ENCODE assay signal across 8 mouse cellular contexts in genomic region chr11:35178144-35178817, GRCm38 (mm10). TPM values are rescaled to one million over a fixed set of nuclear protein-coding genes. Genes with fewer than 3 reads are reported as not detected.
DNase-seq lines count a peak whose midpoint lies in the region; ATAC-seq and TF ChIP-seq lines count a peak whose summit lies in the region.

No protein-coding gene starts in this region.

- in situ Hi-C loops in ES-E14 (cut with MboI; ENCODE audit: low sequenced_read_pairs in 2 of 2, unreplicated experiment in 2 of 2), result no loop called here

- ATAC-seq in hindbrain, embryonic 14.5 days (ENCODE audit: low FRiP score), result no peak
- no peak for ATAC-seq in limb, embryonic 14.5 days (ENCODE audit: low FRiP score, low read depth)

- WGBS in hindbrain, embryonic 10.5 days, result 51% methylated on average over 24 of the region's 24 CpGs
- WGBS in hindbrain, embryonic 14.5 days, result 60% methylated on average over 24 of the region's 24 CpGs
- 39% methylated on average over 24 of the region's 24 CpGs for WGBS in limb, embryonic 14.5 days

- intact Hi-C loops in gastrocnemius, postnatal 36 days (cut with DNase I), result no loop called here

- H3K4me3 ChIP-seq in hindbrain, embryonic 10.5 days, result no peak overlapping the region
- H3K4me3 ChIP-seq in hindbrain, embryonic 14.5 days (replicated peaks; ENCODE audit: low read length), result no peak overlapping the region
- peak overlapping the region; percentile 30 to 52; a peak in 3 of 4 replicates for H3K4me3 ChIP-seq in ES-E14 (ENCODE audit: insufficient read depth in 1 of 2, low read depth in 1 of 2, low read length in 2 of 2, poor library complexity in 1 of 2, severe bottlenecking in 1 of 2)
- H3K4me3 ChIP-seq in limb, embryonic 14.5 days (replicated peaks; ENCODE audit: low read length), result no peak overlapping the region

- DNase-seq in hindbrain, embryonic 10.5 days (ENCODE audit: low spot score), result peak; percentile 8
- DNase-seq in hindbrain, embryonic 14.5 days (ENCODE audit: low spot score), result no peak
- peak; percentile 13 for DNase-seq in ES-E14 (ENCODE audit: low read depth, low spot score)
- DNase-seq in frontal cortex, adult 2 months (ENCODE audit: extremely low spot score in 1 of 2, low spot score in 1 of 2), result peak; percentile 77 to 87
- DNase-seq in limb, embryonic 14.5 days (ENCODE audit: low spot score), result no peak
- DNase-seq in cerebellum, adult 9-11 months, result no peak
- no peak for DNase-seq in spleen, adult 12 weeks (ENCODE audit: low spot score)
- DNase-seq in gastrocnemius, postnatal 36 days, result no peak

- no peak for TF ChIP-seq POLR2A in limb, embryonic 14.5 days (IDR thresholded peaks at IDR 0.05; ENCODE audit: borderline replicate concordance, extremely low read depth, insufficient read depth, insufficient read length)

- 0 out of 2 replicates have a peak, but pooled peaks cover 6% of the 10 kb centered on the region for H3K4me1 ChIP-seq in hindbrain, embryonic 10.5 days (replicated peaks)
- H3K4me1 ChIP-seq in hindbrain, embryonic 14.5 days (replicated peaks; ENCODE audit: control insufficient read depth, insufficient read depth, low read length), result no peaks in the 10 kb centered on the region
- peaks cover 2 to 7% of the 10 kb centered on the region in 2 experiments; a peak in 1 of 4 replicates for H3K4me1 ChIP-seq in ES-E14 (ENCODE audit: control insufficient read depth in 2 of 2, insufficient read depth in 2 of 2, low read length in 2 of 2, poor library complexity in 1 of 2)
- peaks cover 22% of the 10 kb centered on the region for H3K4me1 ChIP-seq in limb, embryonic 14.5 days (ENCODE audit: control insufficient read depth, insufficient read depth, low read length)

- H3K9me3 ChIP-seq in hindbrain, embryonic 10.5 days, result no peaks in the 10 kb centered on the region
- H3K9me3 ChIP-seq in hindbrain, embryonic 14.5 days (ENCODE audit: control insufficient read depth, low read length), result no peaks in the 10 kb centered on the region
- H3K9me3 ChIP-seq in ES-E14 (ENCODE audit: control insufficient read depth, insufficient read depth, low read depth, low read length), result no peaks in the 10 kb centered on the region
- H3K9me3 ChIP-seq in limb, embryonic 14.5 days (ENCODE audit: control insufficient read depth, low read length), result no peaks in the 10 kb centered on the region

- H3K9ac ChIP-seq in hindbrain, embryonic 14.5 days, result no peak overlapping the region
- no peak overlapping the region for H3K9ac ChIP-seq in ES-E14 (ENCODE audit: insufficient read depth, low read depth, low read length, poor library complexity, severe bottlenecking)
- no peak overlapping the region for H3K9ac ChIP-seq in limb, embryonic 14.5 days (ENCODE audit: low read depth, low read length, severe bottlenecking)

- H3K27ac ChIP-seq in hindbrain, embryonic 10.5 days, result no peak overlapping the region
- no peak overlapping the region for H3K27ac ChIP-seq in hindbrain, embryonic 14.5 days
- H3K27ac ChIP-seq in ES-E14 (ENCODE audit: insufficient read depth, low read depth, low read length, poor library complexity, severe bottlenecking), result no peak overlapping the region
- H3K27ac ChIP-seq in limb, embryonic 14.5 days (replicated peaks; ENCODE audit: low read depth, low read length), result no peak overlapping the region

- no peaks in the 10 kb centered on the region for H3K27me3 ChIP-seq in hindbrain, embryonic 10.5 days (ENCODE audit: insufficient read depth, poor library complexity, severe bottlenecking)
- no peaks in the 10 kb centered on the region for H3K27me3 ChIP-seq in hindbrain, embryonic 14.5 days (ENCODE audit: control insufficient read depth, insufficient read depth, low read length)
- no peaks in the 10 kb centered on the region for H3K27me3 ChIP-seq in limb, embryonic 14.5 days (ENCODE audit: control insufficient read depth, insufficient read depth, low read length)

- H3K4me2 ChIP-seq in hindbrain, embryonic 14.5 days (replicated peaks), result no peak overlapping the region
- peak overlapping the region; percentile 20; the same call in 1 of the 2 replicates for H3K4me2 ChIP-seq in limb, embryonic 14.5 days (replicated peaks; ENCODE audit: low read depth, low read length, severe bottlenecking)

- H3K36me3 ChIP-seq in hindbrain, embryonic 10.5 days, result no peaks in the 10 kb centered on the region
- H3K36me3 ChIP-seq in hindbrain, embryonic 14.5 days (replicated peaks; ENCODE audit: control insufficient read depth, insufficient read depth), result no peaks in the 10 kb centered on the region
- H3K36me3 ChIP-seq in ES-E14 (ENCODE audit: control insufficient read depth, insufficient read depth, low read length, poor library complexity, severe bottlenecking), result no peaks in the 10 kb centered on the region
- 0 out of 2 replicates have a peak, but pooled peaks cover 4% of the 10 kb centered on the region for H3K36me3 ChIP-seq in limb, embryonic 14.5 days (ENCODE audit: control insufficient read depth, insufficient read depth, low read length)

TF ChIP-seq in ES-E14, 5 proteins besides CTCF, POLR2A, EP300 and RAD21:
- TF ChIP-seq ZNF384 (IDR thresholded peaks at IDR 0.05; ENCODE audit: low read depth, low read length) (no peak), MAFK (IDR thresholded peaks at IDR 0.05; ENCODE audit: insufficient read depth, low read depth, low read length) (no peak), HCFC1 (IDR thresholded peaks at IDR 0.05; ENCODE audit: borderline replicate concordance, insufficient read depth, low read length) (no peak), ZC3H11A (IDR thresholded peaks at IDR 0.05; ENCODE audit: borderline replicate concordance, low read depth, low read length) (no peak), CHD2 (IDR thresholded peaks at IDR 0.05; ENCODE audit: low read depth, low read length) (no peak)

RNA-seq across cellular contexts. Expression of gene Slit3, which starts 57.3 kb away (rescaled TPM):
- polyA plus RNA-seq in hindbrain, embryonic 10.5 days (2016; fragmentation: Nextera tagmentation; extraction: Ambion mirVana), result 38.0 and 54.1 TPM in 2 replicates
- 10.2 and 14.3 TPM in 2 replicates for polyA plus RNA-seq in hindbrain, embryonic 14.5 days (2014; fragmentation: Nextera tagmentation; extraction: Ambion mirVana)
- total RNA-seq in ES-E14 (2012; rRNA removed), result 3.7 and 6.1 TPM in 2 replicates
- polyA plus RNA-seq in frontal cortex, adult 2 months (2012; rRNA removed), result 10.8 and 11.3 TPM in 2 replicates
- 32.9 and 41.2 TPM in 2 replicates for polyA plus RNA-seq in limb, embryonic 14.5 days (2012; rRNA removed)
- polyA plus RNA-seq in limb, embryonic 14.5 days (2014; fragmentation: Nextera tagmentation; extraction: Ambion mirVana), result 33.0 and 36.8 TPM in 2 replicates
- total RNA-seq in gastrocnemius, postnatal 36 days (2021), result 1 to 10 TPM; 9.3 to 9.8 TPM

Comparison
In these comparisons a context has a peak if more than half of its experiments do, and no peak if none do; other contexts are left out.
1. DNase-seq: peak in hindbrain, embryonic 10.5 days (single experiment), ES-E14 (single experiment) and frontal cortex, adult 2 months (2 of 2); none in hindbrain, embryonic 14.5 days (single experiment), limb, embryonic 14.5 days (single experiment), cerebellum, adult 9-11 months (single experiment), spleen, adult 12 weeks (single experiment) and gastrocnemius, postnatal 36 days (0 of 2).
2. H3K4me3 ChIP-seq: peak in ES-E14 (2 of 2); none in hindbrain, embryonic 10.5 days (single experiment), hindbrain, embryonic 14.5 days (single experiment) and limb, embryonic 14.5 days (single experiment).